Mouse (Mus musculus) thymus, postnatal 25 days (tissue): ENCODE data around the gene Foxd3.

Experiments used
- DNase-seq: peaks from one replicate; pipeline ENCODE4 v3.0.0; 2022

The Foxd3 gene

DNA sequence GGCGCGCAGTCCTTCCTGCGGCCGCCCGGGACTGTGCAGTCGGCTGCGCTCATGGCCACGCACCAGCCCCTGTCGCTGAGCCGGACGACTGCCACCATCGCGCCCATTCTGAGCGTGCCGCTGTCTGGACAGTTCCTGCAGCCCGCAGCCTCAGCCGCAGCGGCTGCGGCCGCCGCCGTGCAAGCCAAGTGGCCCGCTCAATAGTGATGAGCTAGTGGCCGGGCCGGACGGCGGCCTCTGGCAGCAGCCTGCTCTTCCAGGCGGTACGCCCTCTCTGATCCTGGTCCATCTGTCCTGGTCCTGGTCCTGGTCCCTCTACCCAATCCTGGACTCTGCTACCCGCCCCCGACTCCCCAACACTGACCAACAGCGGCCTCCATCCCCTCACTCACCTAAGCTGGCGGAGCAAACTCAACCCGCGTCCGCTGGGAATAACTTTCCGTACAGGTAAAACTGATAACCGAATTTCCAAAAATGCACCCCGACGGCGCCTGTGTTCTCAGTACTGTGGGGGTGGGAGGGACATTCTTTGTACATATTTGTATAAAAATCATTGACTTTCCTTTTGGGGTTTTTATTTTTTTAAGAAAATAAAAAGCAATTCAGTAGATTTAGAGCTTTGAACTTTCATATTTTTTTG, 1.9 kb downstream of the Foxd3 start:
- no peak for DNase-seq

DNA sequence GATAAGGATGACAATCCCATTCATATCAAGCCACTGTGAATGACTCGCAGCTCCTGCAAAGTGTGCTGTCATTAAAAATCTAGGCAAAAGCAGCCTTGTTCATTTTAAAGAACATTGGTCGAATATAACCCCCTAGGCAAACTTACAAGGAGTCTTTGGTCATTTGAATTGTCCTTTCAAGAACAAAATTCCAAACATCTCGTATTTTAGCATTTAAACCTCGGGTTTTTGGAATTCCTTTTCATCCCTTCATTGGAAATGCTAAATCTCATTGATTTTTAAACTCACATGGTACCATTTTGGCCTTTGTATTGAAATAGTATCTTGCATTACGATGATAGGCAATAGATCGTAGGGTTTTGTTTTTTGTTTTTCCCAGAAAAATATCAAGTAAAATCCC, 2.8 kb downstream of the Foxd3 start:
- DNase-seq = no peak

DNA sequence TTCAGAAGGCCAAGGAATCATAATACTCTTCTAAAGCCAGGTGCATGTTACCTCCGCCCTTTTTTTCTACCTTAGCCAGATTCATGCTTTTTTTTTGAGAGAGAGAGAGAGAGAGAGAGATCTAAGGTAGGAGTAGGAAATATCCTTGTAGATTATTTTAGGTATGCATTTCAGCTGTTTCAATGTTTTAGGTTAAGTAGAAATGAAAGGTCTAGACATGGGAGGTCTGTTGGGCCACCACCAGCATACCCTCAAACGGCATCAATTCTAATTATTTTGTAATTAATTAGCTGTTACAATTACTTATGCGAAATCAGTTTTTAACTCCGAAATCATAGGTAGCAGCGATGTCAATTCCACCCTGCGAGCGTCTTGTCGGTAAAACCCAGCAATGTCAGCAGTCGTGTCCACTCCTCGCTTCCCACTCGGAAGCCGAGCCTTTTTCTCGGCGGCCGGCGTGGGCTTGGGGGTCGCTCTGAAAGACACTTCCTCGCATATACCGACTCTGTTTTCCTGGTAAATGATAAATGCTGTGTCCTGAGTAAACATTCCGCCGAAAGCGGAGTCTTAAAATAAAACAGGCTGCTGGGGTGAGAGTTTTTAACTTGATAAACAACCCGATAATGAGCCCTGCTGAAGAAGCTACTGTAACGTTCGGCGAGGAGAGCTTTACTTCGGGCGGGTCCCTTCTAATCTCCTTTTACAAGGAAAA, 3.4 kb downstream of the Foxd3 start:
- DNase-seq = no peak

DNA sequence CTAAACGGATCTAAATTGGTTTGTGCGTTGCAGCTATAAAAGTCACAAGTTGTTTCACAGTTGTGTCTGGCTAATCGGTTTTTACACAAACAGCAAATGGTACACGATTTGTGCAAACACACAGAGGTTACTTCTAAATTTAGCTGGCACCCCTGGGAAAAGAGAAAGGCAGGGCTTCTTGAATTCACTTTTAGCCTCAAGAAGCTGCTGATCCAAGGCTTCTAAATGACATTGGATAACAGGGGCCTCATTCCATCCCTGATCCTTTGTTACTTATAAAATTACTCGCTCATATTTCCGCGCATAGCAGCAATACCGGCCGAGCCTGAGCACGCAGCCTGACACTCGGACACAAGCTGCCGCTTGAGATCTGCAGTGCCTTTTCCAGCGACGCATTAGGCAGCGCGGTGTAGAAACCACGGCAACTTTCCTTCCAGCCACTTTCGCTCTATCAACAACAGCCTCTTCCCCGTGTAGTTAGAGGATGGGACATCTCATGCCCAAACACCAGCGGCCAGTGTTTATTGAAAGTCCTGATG, 4.0 kb downstream of the Foxd3 start:
- no peak for DNase-seq

DNA sequence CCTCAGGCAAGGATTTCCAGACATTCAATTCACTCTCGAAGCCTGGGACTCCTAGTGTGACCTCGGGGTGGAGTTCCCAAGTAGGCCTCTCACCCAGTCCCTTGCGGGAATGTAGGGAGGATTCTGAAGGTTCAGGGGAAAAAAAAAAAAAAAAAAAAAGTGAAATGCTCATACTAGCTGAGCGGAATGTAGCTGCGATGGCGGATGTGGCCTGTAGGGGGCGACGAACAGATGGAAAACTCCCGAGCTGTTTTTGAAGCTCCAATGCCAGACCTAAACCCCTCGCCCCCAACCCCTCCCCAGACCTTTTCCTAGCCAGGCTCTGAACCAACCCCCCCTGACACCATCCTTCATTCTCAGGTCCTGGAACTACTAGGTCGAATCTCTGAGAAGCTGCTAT, 4.9 kb downstream of the Foxd3 start:
- DNase-seq = peak; percentile 54

DNA sequence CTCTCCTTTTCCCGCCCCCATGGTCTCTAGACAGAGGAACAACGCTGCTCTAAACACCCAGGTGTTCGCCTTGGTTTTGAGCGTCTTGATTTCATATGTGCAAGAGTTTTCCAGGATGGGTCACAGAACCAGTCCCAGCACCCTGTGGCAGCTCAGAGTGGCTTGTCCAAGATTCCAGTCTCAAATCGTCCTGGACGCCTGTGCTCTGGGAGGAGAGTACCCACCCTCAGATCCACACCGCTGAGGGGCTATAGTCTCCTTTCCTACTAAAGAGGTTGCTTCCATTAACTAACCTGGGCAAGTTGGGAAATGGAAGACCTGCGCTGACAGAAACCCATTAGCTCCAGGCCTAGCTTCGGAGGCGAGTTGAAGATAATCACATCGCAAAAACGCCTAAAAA, 5.9 kb downstream of the Foxd3 start:
- no peak for DNase-seq

DNA sequence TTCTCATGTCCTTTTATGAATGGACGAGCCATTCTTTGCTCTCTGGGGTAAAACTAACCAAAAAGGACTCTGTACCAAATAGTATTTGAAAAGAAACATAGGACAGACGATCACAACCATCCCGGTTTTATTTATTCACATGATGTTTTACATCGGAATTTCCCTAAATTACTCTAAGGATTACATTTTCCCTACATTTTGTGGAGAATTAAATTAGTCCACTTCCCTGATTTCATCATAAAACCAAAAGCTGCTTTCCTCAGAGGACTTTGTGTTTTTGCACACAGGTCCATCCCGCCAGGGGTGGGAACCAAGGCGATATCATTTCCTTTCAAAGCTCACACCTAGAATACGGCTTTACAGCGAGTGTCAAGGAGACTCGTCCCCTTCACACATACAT, 6.3 kb downstream of the Foxd3 start:
- no peak for DNase-seq

DNA sequence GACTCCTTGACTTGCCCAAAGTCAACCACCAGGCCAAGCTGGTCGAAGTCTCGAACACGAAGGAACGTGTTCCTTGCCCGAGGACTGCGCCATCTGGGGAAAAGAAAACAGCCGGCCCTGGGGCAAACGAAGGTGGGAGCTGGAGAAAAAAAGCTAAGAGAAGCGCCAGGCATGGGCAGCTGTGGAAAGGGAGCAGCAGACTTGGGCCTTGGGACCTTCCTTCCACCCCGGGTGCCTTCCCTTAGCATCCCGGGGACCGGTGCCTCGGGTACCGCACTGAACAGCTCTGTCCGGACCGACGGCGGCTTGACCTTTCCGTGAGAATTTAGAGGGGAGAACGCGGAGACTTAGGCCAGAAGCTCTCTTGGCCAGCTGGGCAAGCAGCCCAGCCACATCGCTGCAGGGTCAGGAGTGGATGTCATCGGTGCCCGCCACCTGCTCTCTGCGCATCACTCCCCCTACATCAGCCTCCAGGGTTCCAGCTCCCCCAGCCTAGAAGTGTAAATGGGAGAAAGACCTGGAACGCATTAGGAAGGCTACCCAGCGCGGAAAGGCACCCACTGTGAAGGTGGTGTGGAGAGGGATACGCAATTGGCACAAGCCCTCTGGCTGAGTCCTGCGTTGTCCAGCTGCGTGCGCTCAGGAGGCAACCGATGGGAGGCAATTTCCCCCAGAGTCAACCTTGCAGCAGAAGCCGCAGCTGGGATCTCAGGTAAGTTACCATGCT, 6.9 kb downstream of the Foxd3 start:
- no peak for DNase-seq

DNA sequence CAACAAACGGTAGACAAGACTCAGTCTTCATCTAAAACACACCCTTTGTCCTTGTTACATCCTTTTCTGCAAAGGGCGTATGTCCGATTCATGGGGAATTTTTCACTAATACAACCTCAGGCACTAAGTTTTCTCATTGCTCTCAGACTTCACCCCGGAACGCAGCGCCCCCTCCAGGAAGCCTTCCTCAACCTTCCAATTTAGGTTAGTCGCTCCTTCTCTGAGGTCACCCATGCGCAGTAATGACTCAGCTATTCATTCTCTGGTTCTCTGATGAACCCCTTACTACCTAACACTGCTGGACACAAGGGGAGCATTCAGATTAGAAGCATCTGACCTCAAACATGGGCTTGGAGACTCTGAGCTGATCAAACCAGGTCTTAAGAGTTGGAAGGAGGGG, 7.6 kb downstream of the Foxd3 start:
- no peak for DNase-seq

DNA sequence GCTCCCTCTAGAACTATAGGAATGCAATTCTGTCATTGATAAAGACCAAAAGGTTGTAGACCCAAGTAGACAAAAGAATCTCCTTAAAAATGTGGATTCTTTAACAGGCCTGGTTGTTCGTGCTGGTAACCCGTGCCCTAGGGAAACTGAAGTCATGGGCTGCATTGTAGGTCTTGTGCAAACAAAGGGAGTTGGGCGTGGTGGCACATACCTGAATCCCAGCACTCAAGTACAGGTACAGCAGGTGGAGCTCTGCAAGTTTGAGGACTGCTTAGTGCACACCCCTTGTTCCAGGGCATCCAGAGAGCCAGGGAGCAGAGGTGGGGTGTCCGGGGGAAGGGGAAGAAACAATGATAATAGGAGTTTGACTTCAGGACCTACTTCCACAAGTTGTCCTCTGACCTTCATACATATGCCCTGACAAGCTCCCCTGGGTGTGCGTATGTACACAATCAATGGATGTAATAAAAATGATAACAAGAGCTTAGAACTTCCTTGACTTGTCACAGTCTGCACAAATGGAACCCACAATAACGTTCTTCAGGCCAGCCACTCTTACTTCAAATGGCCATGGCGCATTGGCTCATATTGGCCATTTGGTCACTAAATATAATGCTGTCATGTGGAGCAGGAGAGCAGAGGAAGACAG, 14.2 kb downstream of the Foxd3 start:
- DNase-seq = no peak

DNA sequence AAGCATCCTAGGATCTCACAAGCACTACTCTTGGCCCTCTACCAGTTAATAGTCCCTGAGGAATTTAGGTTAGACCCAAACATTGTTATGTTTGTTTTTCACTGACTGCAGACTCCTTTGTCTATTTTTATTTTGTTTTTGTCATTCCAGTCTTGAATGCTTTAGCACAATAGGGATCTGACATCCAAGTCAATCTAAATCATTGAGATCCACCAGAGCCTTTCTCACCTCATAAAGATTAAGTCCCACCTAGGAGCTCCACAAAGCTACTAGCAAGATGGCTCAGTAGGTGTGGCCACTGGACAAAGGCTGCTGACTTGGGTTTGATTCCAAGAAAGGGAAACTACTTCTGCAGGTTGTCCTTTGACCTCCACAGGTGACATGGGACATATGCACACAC, 19.1 kb downstream of the Foxd3 start:
- no peak for DNase-seq

DNA sequence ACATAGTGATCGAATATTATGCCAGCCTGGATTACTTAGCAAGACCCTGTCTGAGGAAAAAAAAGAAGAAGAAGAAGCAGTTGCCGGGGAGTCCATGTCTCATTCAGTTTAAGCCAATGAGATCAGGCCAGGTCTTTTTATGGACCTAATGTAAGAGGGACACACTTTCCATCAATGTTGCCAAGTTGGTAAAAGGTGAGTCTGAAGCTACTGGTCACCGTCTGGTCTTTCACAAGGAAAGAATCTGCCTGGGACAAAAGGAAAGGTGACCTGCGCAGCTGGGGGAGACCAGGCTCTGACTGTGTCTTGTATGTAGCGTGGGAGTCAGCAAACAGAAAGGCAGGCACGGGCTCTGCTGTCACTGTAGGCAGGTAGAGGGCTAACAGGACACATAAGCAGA, 27.8 kb downstream of the Foxd3 start:
- no peak for DNase-seq

DNA sequence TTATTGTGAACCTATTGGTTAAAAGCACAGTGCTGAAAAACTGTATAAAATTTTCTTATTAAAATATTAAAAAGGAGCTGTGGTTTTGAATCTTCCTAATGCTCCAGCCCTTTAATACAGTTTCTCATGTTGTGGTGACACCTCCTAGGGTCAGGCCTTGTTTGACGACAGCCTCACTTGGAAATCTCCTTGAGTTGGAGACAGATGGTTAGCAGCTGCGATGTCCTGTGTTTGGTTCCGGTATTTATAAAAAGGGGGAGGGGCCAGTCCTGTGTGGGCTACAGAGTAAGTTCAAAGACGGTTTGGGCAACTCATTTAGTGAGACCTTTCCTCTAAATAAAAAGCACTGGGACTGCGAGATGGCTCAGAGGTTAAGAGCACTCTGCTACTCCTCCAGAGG, 30.2 kb downstream of the Foxd3 start:
- no peak for DNase-seq
